Mouse (Mus musculus) forebrain, embryonic 14.5 days (tissue): Measurements from ENCODE around the gene Nfkb2. TPM values are rescaled to one million over a fixed set of nuclear protein-coding genes. Genes with fewer than 3 reads are reported as not detected.

Experiments
- ATAC-seq: fragments of 200-750 bp; cut with Nextera tagmentation; 2 replicates; pipeline ENCODE4 v1.8.0; 2017; ENCODE audit warnings: mild to moderate bottlenecking, moderate library complexity
- DNase-seq: peaks from one replicate; pipeline ENCODE4 v3.0.0-alpha.2; 2015; ENCODE audit warnings: low spot score
- H3K27ac ChIP-seq: fragments of 300-500 bp; sonication (generic); 2 replicates; pipeline ENCODE4 v1.5.1; 2014; ENCODE audit warnings: low read depth, mild to moderate bottlenecking, control low read depth, low read length, moderate library complexity
- H3K27me3 ChIP-seq: fragments of 300-500 bp; sonication (generic); replicated peaks from 2 replicates; pipeline ENCODE4 v1.6.1; 2014; ENCODE audit warnings: low read length, control low read depth, mixed read lengths; ENCODE audit not compliant: control insufficient read depth, insufficient read depth
- H3K36me3 ChIP-seq: fragments of 300-500 bp; sonication (generic); 2 replicates; pipeline ENCODE4 v1.6.1; 2014; ENCODE audit warnings: low read length, control low read depth; ENCODE audit not compliant: control insufficient read depth, insufficient read depth
- H3K4me1 ChIP-seq: fragments of 300-500 bp; sonication (generic); 2 replicates; pipeline ENCODE4 v1.6.1; 2014; ENCODE audit warnings: antibody characterized with exemption, low read length, control low read depth; ENCODE audit not compliant: control insufficient read depth, insufficient read depth
- H3K4me2 ChIP-seq: fragments of 300-500 bp; sonication (generic); 2 replicates; pipeline ENCODE4 v1.6.1; 2014; ENCODE audit warnings: mild to moderate bottlenecking, control low read depth, low read length
- H3K4me3 ChIP-seq: fragments of 300-500 bp; sonication (generic); 2 replicates; pipeline ENCODE4 v1.5.1; 2014; ENCODE audit warnings: low read depth, low read length, control low read depth
- H3K9ac ChIP-seq: fragments of 300-500 bp; sonication (generic); 2 replicates; pipeline ENCODE4 v1.6.1; 2014; ENCODE audit warnings: mild to moderate bottlenecking, low read length, control low read depth, moderate library complexity
- H3K9me3 ChIP-seq: fragments of 300-500 bp; sonication (generic); replicated peaks from 2 replicates; pipeline ENCODE4 v1.6.1; 2016; ENCODE audit warnings: low read length, control low read depth, mixed read lengths; ENCODE audit not compliant: control insufficient read depth
- WGBS: fragments of 180-500 bp; shearing (Covaris S2); extraction: QIAGEN DNeasy Blood & Tissue Kit; methylation state at CpG from one replicate; pipeline ENCODE4 v1.1.7; 2014; 5-methylcytosine and 5-hydroxymethylcytosine counted together
- polyA plus RNA-seq: library from polyadenylated mRNA; unstranded; fragments of >200 nt; fragmentation: Nextera tagmentation; extraction: Ambion mirVana; gene quantifications from 2 replicates; pipeline ENCODE4 v1.2.1, GENCODE M21; 2014

Nfkb2 gene
- polyA plus RNA-seq, 1 experiment from 2014 or later = 1.4 TPM

DNA sequence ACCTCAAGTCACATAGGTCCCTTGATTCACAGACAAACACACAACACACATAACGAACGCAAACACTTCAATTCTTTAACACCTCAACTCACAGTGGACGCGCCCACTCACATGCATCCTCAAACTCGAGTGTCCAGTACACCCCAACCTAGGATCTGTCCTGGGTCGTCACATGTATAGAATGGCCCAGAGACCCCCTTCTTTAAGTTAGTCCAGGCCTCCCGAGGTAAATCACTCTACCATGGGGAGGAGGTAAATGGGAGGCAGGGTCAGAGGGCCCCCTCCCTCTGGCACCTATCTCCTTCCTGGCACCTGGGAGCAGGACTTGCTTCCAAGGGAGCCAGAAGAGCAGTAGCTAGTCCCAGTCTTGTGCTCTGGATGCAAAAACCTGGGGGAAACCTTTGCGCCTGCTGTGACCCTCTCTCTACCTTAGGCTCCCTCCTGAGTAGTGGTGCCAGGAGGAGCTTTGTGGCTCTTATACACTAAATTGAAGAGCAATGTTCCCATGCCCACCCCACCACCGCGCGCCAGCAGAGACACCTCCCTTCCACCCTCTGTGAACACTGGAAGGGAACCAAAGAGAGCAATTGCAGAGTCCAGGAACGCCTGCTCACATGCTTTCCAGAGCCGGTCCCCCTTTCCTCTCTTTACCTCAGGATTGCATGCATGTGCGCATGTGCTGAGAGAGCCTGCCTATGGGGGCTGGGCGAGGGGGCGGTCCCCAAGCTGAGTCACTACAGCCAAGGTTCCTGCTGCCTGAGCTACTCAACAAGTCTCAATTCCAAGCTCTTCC lies 14.7 kb downstream of the Nfkb2 start:
- Histone ChIP-seq H3K9me3 (no peaks in the 10 kb centered on the region), H3K36me3 (0 out of 2 replicates have a peak, but pooled peaks cover 3% of the 10 kb centered on the region), H3K27ac (no peak overlapping the region), H3K9ac (peak overlapping the region; percentile 65; the same call in 1 of the 2 replicates), H3K4me1 (peaks cover 38% of the 10 kb centered on the region), H3K27me3 (peaks cover 63% of the 10 kb centered on the region), H3K4me2 (peak overlapping the region; percentile 66), H3K4me3 (peak overlapping the region; percentile 40; the same call in 1 of the 2 replicates)
- WGBS = 9% methylated on average over 16 of the region's 16 CpGs
- ATAC-seq (peak; percentile 45; the same call in 1 of the 2 replicates), DNase-seq (peak; percentile 86)

DNA sequence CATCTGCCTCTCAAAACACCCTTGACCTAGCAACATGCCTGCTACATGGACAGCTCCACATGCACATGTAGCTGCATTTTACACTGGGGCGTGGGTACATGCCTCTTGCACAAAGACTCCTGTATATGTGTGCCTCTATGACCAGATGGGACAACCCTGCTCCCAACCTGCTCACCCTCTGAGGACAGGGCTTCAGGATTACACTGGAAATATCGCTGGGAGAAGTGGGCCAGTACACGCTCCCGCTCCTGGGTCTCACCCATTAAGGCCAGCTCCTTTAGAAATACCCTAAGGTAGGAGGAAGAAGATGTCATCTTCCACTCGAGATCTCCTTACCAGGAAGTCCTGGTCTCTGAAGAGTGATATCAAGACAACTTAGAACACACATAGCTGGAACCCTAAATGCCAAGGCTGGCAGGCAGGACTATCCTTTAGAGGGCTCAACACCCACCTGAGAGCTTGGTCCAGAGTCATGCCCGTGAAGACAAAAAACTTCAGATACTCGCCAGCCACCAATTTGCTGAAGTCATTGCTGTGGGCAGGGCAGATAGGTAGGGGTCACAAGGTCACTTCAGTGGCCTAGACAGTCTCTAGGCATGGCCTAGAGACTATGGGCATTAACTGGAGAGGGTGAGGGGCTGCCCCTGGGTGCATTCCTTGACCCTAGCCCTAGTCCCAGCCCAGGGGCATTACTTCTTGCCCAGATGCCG lies 16.1 kb downstream of the Nfkb2 start:
- H3K27ac ChIP-seq = no peak overlapping the region
- no peaks in the 10 kb centered on the region for H3K36me3 ChIP-seq
- H3K27me3 ChIP-seq = peaks cover 49% of the 10 kb centered on the region
- ATAC-seq = no peak
- H3K9me3 ChIP-seq = no peaks in the 10 kb centered on the region
- 85% methylated on average over 8 of the region's 8 CpGs for WGBS
- H3K4me1 ChIP-seq = peaks cover 47% of the 10 kb centered on the region
- DNase-seq = no peak
- H3K4me2 ChIP-seq = no peak overlapping the region
- no peak overlapping the region for H3K9ac ChIP-seq
- H3K4me3 ChIP-seq = no peak overlapping the region

DNA sequence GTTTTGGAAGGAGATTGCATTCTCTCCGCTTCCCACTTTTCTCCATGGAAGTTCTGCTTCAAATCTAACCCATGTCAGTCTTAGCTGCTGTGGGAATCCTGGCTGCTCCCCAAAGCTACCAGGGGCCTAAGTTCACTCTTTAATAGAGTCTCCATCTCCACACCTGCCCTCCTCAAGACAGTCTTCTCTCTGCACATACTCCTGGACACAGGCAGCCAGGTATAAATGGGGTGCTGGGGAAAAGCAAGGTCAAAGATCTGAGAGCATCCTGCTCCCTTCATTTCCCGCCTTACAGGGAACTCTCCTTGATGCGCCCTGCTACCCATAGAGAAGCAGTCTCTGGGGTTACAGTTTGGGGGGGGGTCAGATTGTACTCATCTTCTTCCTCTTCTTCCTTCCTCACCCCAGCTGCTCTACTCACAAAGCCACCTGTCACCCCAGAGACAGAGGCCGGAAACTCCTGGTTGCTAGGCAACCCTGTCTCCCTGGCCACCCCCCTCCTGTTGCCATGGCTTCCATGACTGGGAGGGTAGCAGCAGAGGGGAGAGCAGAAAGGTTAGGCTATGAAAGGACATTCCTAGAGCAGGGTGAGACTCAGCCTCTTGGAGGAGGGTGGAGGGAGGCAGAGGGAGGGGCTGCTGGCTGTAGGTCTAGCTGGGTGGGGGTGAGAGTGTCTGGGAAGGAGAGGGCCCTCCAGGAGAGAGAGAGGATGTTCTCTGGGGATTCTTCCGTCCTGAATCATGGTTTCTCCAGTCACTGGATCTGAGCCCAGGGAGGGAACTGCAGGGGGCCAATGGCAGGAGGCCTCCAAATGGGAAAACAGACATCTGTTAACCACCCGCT lies 17.2 kb downstream of the Nfkb2 start:
- Histone ChIP-seq H3K4me2 (peak overlapping the region; percentile 30), H3K27ac (peak overlapping the region; percentile 84), H3K4me3 (no peak overlapping the region), H3K9me3 (no peaks in the 10 kb centered on the region), H3K36me3 (no peaks in the 10 kb centered on the region), H3K9ac (peak overlapping the region; percentile 1; the same call in 1 of the 2 replicates), H3K27me3 (peaks cover 38% of the 10 kb centered on the region), H3K4me1 (peaks cover 49% of the 10 kb centered on the region)
- DNase-seq (peak; percentile 77), ATAC-seq (peak; percentile 54)
- 20% methylated on average over 6 of the region's 6 CpGs for WGBS

DNA sequence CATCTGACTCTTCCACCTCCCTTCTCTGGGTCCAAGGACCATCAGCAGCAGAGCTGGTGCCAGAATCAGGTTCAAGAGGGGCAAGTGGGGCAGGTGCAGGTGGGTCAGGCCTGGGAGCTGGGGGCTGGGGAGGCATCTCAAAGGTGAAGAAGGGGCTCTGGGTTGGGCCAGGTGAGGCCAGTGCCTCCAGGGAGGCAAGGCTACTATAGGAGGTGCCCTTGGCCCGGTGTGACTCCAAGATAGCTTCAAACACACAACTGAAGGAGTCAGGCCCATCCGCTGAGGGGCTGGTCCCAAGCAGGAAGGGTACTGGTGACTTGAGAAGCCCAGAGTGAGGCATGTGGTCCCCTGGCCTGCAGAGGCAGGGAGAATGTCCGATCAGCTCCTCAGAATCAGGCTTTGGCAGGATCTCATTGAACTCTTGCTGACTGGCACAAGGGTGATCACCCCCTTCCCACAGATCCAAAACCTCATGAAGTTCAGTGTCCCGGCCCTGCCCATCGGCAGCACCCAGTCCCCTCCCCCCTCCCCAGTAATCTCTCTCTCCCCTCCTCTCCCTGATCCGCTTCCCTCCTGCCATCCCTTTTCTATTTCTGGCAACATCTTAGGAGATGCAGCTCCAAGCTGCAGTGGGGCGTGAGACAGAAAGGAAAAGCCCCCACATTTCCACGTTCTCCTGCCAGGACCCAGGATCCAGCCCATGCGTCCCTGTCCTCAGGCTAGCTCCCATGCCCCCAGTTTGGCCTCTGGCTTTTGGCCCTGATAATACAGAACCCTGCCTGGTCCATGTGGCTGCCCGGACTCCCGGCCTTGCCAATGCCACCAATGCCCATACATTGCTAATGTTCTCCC lies 18.2 kb downstream of the Nfkb2 start:
- Histone ChIP-seq H3K4me3 (no peak overlapping the region), H3K36me3 (no peaks in the 10 kb centered on the region), H3K27ac (peak overlapping the region; percentile 84), H3K4me2 (peak overlapping the region; percentile 30), H3K27me3 (peaks cover 27% of the 10 kb centered on the region), H3K4me1 (peaks cover 50% of the 10 kb centered on the region), H3K9me3 (no peaks in the 10 kb centered on the region), H3K9ac (peak overlapping the region; percentile 37; the same call in 1 of the 2 replicates)
- no peak for ATAC-seq
- WGBS = 45% methylated on average over 11 of the region's 11 CpGs
- DNase-seq = no peak

DNA sequence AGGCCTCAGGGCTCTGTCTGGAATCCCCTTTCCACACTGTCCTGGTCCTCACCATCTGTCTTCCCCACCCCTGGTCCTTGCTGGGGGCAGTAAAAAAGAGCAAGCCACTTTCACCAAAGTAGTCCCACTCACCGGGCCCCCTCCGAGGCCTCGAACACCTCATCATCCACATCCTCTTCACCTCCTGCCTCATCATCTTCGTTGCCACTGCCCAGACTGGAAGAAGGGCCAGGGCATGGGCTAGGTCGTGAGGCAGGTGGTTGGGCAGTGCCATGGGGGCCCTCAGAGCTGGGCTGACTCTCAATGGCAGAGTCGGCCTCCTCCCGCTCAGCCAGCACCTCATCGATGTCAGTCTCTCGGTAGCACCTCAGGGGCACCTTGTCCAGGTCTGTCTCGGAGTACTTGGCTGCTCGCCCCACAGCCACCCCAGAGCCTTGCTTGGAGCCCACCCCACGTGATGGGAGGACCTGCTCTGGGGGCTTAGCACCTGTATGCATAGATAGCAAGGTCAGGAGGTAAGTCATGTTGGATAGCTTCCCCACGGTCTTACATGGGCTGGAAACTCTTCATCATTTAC lies 19.0 kb downstream of the Nfkb2 start:
- Histone ChIP-seq H3K4me1 (peaks cover 51% of the 10 kb centered on the region), H3K36me3 (no peaks in the 10 kb centered on the region), H3K4me3 (no peak overlapping the region), H3K27me3 (peaks cover 20% of the 10 kb centered on the region), H3K4me2 (no peak overlapping the region), H3K9ac (no peak overlapping the region), H3K9me3 (no peaks in the 10 kb centered on the region), H3K27ac (no peak overlapping the region; the same call in 1 of the 2 replicates)
- ATAC-seq = no peak
- no peak for DNase-seq
- WGBS = 80% methylated on average over 13 of the region's 13 CpGs

DNA sequence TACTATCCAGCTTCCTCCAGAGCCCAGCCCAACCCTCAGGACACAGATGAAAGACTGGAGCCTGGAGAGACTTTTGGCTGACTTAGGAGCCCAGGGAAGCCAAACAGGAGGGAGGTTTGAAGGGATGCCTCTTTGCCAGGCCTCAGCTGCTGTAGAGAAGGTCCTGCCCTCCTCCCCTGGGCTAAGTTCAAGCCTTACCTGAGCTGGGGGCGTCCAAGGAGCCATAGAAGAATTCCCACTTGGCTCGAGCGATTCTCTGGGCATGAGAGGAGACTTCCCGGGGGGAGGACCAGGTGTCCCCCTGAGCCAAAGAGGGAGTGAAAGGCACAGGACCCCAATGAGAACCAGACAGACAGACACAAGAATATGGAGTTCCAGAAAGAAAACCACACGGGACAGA lies 19.6 kb downstream of the Nfkb2 start:
- Histone ChIP-seq H3K4me2 (no peak overlapping the region), H3K9ac (no peak overlapping the region), H3K27me3 (peaks cover 14% of the 10 kb centered on the region), H3K4me1 (peaks cover 48% of the 10 kb centered on the region), H3K9me3 (no peaks in the 10 kb centered on the region), H3K27ac (no peak overlapping the region), H3K36me3 (no peaks in the 10 kb centered on the region), H3K4me3 (no peak overlapping the region)
- DNase-seq (no peak), ATAC-seq (no peak)
- 79% methylated on average over 5 of the region's 5 CpGs for WGBS

DNA sequence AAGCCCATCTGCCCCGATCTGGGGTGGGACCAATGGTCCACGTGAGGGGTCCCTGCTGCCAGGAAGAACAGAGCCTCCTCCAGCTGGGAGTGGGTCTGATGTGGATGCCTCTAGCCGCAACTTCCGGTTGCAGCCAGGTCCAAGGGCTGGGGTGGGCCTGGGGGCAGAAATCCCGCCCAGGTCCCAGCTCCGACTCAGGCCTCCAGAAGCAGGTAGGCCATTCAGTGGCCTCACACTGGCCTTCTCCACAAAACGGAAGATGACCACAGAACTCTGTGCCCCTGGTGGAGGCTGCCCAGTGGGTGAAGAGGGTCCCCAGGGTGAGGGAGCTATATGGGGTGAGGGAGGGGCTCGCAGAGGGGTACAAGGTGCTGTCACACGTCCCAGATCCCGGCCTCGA lies 20.2 kb downstream of the Nfkb2 start:
- Histone ChIP-seq H3K4me3 (no peak overlapping the region), H3K4me1 (peaks cover 45% of the 10 kb centered on the region), H3K4me2 (peak overlapping the region; percentile 100), H3K27ac (no peak overlapping the region), H3K9ac (peak overlapping the region; percentile 21; the same call in 1 of the 2 replicates), H3K9me3 (no peaks in the 10 kb centered on the region), H3K27me3 (peaks cover 10% of the 10 kb centered on the region), H3K36me3 (no peaks in the 10 kb centered on the region)
- 67% methylated on average over 11 of the region's 11 CpGs for WGBS
- DNase-seq = no peak
- ATAC-seq = no peak
